Mouse (Mus musculus): ENCODE results near the gene Gpc2.

Gene Gpc2

DNA sequence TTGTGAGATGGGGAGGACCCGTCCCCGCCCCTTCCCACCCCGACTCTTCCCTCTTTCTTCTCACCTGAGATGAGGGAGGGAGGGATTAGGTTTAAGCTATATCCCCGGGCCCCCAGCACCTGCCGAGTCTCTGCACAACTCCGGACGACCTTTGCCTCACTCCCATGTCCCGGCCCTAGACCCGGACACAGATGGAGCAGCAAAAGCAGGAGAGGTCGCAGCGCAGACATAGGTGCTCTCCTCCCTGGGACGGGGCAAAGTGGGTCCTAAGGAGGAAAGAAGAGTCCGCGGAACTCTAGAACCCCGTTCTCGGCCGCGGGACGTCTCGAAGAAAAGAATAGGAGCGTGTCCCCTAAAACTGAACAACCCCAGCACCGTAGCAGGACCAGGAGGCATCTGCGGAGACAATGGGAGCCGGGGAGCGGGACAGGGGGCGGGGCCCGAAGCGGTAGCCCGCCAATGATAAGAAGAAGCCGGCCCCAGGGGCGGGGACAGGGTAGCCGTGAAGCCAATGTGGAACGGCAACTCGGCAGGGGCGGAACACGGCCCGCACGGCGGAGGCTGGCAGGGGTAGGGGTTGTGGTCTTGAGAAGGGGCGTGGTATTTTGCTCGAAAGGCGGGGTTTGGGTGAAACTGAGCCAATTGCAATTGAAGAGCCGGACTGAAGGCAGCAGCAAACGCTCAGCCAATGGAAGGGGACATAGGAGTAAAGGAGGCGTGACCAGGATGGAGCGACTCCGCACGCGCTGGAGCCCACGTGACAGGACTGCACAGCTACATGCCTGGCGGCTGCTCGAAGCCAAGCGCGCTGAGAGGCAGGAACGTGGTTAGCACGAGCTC, at the start of gene Gpc2, which contains the start of the genes Gm43720 and Stag3:
Gene Gpc2 (minus strand): TSS at position 421 of the 840 bp plus-strand sequence.
Gene Gm43720 (minus strand): TSS at position 374 of the 840 bp plus-strand sequence.
Gene Stag3 (plus strand): TSS at position 656 of the 840 bp plus-strand sequence.
- DNase-seq (ENCODE audit: extremely low spot score, low spot score), result peak; percentile 96

DNA sequence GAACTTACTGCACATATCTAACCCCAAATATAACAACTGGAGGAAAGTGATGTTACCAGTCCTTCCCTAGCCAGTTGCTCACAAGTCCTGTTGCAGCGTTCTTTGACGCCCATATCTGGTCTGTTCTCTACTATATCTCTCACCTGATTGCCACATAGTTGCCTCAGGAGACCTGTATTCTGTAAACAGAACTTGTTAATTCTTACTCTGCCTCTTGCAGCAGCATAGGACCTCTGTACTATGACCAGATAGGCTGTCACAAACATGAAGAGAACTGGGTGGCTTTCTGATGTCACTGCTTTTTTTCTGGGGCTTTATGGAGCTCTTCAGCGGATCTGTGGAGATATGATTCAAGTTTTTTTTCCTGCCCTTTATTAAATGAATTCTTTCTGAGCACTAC, 33.0 kb upstream of the Gpc2 start:
- no peak for DNase-seq (ENCODE audit: extremely low spot score, low spot score)

DNA sequence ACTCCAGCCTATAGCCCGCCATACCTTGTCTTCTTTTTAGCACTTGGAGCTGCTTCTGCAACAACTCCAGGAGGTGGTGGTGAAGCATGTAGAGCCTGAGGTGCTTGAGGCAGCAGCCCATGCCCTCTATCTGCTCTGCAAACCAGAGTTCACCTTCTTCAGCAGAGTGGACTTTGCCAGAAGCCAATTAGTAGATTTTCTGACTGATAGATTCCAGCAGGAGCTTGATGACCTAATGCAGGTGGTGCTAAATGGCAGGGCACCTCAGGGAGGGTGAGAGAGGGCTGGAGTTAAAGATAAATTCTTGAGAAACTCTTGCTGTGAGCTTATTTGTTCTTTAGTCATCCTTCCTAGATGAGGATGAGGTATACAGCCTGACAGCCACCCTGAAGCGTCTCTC, 19.8 kb upstream of the Gpc2 start:
- no peak for DNase-seq (ENCODE audit: extremely low spot score, low spot score)

DNA sequence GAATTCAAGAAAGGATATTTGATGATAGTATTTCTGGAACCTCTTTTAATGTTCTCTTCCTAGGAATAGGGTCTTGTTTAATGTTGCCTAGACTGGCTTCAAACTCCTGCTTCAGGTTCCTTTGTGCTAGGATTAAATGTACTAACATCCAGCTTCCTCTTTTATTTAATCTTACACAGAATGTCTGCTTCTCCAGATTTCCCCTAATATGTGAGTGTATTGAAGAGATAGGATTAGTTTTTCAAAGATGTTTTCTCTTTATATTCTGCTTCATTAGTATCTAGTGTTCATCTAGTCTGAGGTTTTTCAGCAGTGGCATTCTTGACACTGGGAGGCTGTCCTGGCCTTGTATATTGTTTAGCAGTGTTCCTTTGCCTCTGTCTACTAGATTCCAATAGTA, 14.4 kb upstream of the Gpc2 start:
- DNase-seq (ENCODE audit: extremely low spot score, low spot score), result no peak

DNA sequence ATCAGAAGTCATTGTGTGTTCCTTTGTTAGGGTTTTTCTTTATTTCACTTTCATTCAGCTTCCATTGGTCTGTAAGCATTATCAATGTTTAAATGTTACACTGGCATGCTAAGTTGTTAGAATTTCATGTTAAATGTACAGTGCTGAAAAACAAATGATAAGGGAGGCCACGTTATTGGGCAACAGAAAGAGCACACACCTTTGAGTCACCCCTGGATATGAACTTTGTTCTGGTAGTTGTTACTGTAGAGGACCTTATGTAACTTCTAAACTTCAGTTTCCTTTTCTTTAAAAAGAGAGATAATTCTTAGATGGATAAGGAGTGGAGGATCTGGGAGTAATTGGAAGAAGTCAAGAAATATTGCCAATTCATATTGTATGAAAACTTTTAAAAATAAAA, 11.8 kb upstream of the Gpc2 start:
- no peak for DNase-seq (ENCODE audit: extremely low spot score, low spot score)

DNA sequence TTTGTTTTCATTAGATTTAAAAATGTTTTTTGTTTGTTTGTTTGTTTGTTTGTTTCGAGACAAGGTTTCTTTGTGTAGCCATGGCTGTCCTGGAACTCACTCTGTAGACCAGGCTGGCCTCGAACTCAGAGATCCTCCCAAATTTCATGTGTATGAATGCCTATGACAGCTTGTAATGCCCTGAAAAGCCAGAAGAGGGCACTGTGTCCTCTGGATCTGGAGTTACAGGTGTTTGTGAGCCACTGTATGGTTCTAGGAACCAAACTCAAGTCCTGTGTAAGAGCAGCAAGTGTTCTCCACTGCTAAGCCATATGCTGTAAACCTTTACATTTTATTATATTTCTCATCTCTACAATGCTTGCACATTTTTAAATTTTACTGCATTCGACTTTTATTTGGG, 8.1 kb upstream of the Gpc2 start:
- no peak for DNase-seq (ENCODE audit: extremely low spot score, low spot score)

DNA sequence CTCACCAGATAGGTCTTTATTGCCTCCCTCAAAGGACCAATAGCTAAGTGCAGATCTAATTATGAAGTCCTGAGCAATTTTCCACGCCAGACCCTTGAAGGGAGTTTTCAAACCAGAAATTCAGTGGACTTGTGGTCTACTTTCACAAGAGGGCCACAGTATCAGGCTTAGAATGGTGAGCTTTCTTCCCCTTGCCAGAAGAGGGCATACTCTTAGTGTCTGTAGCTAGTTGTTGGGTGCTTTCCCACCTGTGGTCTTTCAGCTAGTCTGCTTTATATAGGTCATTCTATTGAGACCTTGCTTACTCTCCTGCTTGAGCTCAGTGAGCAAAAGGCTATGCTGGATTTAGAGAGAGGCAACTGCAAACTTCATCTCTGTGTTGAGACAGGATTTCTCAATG, 3.7 kb upstream of the Gpc2 start:
- no peak for DNase-seq (ENCODE audit: extremely low spot score, low spot score)

DNA sequence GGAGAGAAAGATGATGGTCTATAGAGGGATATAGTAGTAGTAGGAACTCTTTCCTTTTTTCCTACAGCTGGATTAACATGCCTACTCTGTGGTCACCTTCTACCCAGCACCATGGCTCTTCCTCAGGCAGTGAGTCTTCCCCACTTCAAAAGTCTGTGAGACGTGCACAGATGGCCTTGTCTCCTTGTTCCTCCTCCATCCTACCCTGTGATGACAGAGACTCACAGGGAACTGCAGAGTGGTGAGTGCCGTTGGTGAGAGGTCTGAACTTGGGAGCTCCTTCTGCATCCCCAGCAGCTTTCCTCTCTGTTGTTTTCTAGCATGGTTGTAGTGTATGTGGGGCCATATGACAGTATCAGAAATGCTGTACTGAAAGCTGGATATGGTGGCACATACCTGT, 2.0 kb upstream of the Gpc2 start:
- DNase-seq (ENCODE audit: extremely low spot score, low spot score), result no peak

DNA sequence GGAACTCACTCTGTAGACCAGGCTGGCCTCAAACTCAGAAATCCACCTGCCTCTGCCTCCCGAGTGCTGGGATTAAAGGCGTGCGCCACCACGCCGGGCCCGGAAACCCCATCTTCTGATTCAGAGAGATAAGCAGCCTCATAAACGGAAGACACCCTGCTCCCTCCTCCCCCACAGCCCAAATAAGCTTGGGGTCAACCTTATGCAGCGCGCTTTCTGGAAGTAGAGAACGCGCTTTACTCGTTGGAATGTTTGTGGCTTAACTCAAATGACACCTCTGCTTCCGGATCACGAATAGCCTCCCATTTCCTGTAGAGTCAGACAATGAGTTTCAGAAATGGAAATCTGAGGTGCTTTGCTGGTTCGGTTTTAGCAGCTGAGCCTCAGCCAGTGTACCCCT, 1.0 kb upstream of the Gpc2 start:
- DNase-seq (ENCODE audit: extremely low spot score, low spot score), result no peak

DNA sequence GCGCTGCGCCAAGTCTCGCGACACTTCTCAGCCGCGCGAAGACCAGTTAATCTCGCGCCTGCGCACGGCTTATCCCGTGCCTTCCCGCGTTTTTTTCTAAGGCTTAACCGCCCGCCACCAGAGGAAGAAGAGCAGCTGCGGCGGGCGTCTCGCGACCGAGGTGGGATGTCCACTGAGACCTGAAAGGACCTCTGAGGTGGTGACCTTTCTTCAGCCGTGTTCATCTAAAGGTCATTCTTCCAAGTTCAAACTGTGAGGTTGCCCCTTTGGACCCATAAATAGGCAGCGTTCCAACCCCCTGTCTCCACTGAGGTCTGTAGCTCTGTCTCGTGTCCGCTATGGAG, 592 bp upstream of the Gpc2 start:
- DNase-seq (ENCODE audit: extremely low spot score, low spot score), result no peak

DNA sequence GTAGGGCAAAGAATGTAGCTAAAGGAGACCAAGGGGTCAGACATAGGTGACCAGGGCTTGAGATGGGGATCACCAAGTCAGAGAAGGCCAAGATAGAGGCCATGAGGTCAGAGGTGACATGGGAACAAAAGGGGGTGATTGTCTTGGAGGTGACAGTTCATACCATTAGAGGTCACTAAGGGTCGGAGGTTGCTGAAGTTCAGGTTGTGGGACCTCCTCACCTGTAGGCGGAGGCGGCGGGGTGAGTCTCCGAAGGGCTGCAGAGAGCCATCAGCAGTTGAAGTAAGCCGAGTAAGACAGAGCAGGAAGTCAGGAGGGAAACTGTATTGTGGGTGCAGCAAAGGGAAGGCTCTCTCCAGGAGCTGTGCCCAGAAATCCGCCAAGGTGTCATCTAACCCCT, 1.8 kb downstream of the Gpc2 start:
- DNase-seq (ENCODE audit: extremely low spot score, low spot score), result no peak

DNA sequence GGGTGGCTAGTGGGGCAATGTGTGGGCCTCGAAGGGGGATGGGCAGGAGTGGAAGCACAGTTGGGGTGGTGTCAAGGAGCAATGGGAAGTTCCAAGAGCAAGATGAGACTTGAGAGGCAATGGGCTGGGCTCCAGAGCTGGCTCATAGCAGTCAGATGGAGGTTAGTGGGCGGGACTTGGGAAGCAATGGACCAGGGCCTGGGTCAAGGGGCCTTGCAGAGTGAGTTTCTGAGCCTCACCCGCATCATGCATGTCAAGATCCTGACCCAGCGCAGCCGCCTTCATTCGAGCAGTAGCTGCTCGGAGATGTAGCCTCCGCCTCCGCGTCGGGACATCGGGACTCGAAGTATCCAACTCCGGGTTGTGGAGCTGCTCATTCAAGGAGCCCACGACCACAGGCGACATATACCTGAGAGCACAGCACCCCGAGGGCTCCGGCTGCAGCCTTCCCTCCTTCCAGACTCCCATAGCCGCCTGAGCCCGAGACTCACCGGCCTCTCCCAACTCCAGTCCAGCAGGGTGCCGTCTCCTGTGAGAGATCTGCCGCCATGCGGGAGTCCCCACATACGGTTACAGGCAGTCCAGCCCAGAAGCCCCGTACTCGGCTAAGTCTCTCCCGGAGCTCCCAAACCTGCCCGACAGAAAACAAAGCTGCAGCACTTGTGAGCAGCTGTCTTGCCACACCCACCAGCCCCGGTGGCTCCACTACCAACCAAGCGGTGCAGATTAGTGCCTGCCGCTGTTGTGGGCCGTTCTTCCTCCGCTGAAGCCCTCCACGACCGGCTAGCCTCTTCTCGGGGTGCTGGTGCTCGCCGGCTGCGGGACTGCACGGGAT, 4.4 kb downstream of the Gpc2 start:
- peak; percentile 38 for DNase-seq (ENCODE audit: extremely low spot score, low spot score)

DNA sequence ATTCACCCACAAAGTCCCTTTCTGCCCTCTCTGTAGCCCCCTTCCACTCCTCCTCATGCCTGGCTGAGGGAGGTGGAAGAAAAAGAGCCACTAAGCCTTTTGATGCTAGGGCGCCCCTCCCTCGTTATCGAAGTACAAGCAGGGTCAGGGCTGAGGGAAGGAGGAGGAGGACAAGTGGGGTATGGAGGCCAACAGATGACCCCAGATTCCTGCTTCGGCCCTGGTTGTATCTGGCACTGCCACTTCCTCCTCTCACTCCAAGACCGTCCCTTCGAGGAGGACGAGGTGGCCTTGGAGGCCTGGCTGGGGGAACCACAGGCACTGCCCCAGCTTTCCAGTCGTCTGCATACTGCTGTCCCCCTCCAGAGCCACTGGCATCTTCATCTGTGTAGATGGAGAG, 5.6 kb downstream of the Gpc2 start:
- DNase-seq (ENCODE audit: extremely low spot score, low spot score), result no peak

DNA sequence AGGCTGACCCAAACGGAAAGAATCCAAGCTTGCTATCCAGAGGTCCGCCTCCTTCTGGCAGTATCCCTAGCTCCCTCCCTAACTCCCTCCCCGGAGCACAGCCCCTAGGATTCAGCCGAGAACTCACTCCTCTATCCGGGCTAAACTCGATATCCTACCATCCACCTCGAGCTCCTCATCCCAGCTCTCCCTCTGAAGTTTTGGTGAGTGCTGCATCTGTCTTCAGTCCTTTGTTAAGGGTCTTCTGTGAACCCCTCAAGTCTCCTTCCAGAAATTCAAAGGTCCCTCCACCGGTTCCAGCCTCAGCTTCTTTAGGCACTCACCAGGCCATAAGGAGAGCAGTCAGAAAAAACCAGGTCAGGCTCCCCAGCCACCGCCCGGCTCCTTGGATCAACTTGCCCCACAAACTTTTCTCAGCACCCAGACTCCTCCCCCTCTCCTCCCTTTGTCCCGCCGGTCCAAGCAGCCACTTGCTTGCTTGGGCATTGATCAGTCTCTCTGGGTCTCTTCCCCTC, 7.3 kb downstream of the Gpc2 start, which contains the start of gene Gal3st4:
Gene Gal3st4 (minus strand): TSS at position 432 of the 515 bp plus-strand sequence.
- peak; percentile 62 for DNase-seq (ENCODE audit: extremely low spot score, low spot score)

DNA sequence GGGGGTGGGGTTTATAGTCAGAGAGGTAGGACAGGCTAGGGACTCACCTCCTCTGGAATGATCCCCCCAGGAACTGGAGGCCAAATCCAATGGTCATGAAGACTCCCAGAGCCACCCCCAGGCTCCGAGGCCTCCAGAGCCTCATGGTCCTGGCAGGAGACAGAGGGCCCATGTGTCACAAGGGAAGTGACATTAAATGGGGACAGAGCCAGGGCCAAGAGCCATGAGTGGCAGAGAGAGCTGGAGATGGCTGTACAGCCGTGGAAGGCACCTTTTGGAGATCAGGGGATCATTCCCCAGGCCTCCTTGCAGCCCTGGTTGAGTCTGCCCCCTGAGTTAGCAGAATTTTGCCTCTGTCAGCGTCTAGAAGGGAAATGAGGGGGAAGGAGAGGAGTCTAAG, 8.6 kb downstream of the Gpc2 start:
- no peak for DNase-seq (ENCODE audit: extremely low spot score, low spot score)

DNA sequence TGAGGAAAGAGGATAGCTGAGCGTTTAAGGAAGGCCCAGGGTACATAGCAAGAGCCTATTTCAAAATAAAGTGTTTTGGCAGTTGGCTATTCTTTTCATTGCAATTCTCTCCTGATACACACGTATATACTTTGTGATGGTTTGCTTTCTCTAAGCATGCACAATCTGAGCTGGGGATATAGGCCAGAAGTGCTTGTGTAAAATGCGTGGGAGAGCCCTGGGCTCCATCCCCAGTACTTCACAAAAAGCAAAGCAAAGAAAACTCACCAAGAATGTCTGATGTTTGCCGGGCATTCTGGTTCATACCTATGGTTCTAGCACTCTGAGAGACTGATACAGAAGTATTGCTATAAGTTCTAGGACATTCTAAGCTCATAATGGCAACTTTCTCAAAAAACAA, 10.8 kb downstream of the Gpc2 start:
- DNase-seq (ENCODE audit: extremely low spot score, low spot score), result no peak

DNA sequence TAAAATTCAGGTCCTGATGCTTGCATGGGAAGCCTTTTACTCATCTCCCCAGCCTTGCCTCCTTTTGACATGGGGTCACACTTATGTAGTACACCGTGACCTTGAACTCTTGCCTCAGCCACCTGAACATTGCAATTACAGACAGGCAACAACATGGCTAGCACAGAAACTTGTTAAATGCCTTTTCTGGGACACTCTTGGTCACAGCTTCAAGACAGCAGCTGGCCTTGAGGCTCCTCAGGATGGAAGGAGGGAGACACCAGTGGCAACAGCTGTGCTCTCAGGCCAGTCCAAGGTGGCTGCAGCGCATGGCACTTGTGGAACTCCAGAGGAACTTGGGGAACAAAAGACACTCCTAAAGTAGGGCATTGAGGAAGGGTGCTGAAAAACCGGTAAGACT, 12.7 kb downstream of the Gpc2 start:
- DNase-seq (ENCODE audit: extremely low spot score, low spot score), result no peak

DNA sequence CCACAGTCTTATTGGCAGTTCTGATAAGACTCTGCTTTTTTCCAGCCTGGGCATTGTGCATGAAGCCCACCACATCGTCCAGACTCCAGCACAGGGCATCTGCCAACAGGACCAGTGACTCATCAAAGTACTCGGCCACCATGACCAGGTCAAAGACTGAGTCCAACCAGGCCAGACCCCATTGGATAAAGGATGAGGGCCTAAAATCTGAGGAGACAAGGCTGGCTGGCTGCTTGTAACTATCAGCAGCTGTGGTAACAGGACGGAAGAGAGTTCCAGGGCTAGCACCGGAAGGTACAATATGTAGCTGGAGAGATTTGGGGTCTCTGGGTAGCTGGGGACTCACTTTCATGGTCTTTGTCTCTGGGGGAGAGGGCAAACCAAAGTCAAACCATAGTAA, 14.1 kb downstream of the Gpc2 start:
- no peak for DNase-seq (ENCODE audit: extremely low spot score, low spot score)

DNA sequence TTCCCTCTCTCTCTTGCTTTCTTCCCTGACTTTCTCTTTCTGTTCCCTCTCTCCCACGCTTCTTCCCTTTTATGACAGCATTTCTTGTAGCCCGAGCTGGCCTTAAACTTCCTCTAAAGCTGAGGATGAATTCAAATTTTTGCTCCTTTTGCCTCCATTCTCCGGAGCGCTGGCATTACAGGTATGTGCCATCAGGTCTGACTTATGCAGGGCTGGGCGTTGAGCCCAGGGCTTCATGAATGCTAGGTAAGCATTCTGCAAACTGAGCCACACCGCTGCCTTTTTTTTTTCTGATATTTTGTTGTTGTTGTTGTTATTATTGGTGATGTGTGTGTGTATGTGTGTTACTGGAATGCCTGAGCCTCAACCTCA, 15.6 kb downstream of the Gpc2 start:
- no peak for DNase-seq (ENCODE audit: extremely low spot score, low spot score)

DNA sequence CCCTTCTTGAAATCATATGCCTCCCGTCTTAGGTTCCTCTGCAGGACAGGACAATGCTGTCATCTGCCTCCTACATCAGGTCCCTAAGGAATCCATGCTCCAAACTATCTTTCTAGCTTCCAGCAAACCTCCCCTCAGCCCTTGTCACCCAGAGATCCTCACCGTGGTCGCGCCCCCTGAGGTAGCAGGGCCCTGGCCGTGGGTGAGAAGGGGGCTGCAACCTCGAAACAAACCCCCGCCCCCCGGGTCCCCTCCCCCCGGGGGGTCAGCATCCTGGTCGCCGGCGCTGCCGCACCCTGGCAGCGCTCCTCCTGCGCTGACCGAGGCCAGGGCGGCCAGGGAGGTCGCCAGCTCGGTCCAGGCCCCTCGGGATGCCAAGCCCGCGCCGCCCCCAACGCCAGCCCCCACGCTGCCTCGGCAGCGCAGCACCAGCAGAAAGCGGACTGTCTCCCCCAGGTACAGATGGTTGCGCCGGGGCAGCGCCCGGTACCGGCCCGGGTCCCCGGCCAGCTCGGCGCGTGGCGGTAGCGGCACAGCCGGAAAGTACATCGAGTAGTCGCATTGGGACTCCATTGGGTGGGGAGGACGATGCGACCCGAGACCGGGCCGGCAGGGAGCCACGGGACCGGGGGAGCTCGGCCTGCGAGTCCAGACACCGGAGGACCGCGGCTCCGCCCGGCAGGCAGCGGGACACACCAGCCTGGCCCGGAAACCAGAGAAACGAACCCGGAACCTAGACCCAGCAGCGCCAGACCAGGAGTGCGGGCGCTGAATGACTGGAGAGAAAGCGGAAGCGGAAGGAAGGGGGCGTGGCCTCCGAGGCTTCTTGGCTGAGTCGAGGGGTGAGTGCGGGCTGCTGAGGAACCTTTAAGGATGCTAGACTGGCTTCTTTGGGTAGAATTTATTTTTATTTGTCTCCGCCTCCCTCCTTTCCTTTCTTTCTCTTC, 16.3 kb downstream of the Gpc2 start, which contains the start of gene BC037034:
Gene BC037034 (minus strand): TSS at position 774 of the 947 bp plus-strand sequence.
- peak; percentile 91 for DNase-seq (ENCODE audit: extremely low spot score, low spot score)

DNA sequence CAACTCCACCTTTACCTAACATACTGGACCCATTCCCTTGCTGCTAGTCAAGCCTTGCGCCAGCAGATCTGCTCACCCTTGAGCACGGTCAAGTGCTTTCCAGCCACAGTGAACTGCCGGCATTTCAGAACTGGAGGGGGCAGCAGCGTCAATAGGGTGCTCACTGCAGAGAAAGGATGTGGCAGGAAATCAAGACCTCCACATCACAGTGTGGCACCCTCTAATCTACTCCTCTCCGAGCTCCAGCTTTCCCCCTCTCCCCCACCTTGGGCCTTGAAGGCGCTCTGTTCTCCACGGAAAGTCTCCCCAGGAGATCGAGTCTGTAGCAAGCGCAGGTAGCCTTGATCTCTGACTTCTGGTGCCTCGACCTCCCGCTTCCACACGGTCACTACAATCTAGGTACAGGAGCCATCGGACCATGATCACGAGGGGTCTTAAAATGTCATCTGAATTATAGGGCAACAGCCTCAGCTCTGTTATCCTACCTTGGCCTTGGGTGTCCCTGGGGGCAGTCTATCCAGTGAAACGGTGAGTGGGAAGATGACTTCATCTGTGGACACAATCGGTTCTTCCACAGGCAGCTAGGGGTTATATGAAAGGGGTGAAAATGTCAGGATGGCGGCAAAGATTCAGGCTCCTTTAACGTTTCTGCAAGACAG, 17.1 kb downstream of the Gpc2 start:
- DNase-seq (ENCODE audit: extremely low spot score, low spot score), result no peak
